Mouse (Mus musculus) kidney, postnatal 0 days (tissue): ENCODE measurements around the gene Pkd1. TPM values are rescaled to one million over a fixed set of nuclear protein-coding genes. Genes with fewer than 3 reads are reported as not detected.

Experiments
- ATAC-seq: fragments of 200-750 bp; cut with Nextera tagmentation; replicated peaks from 2 replicates; pipeline ENCODE4 v1.8.0; 2017; ENCODE audit warnings: low read depth, moderate number of reproducible peaks, moderate TSS enrichment, moderate library complexity; ENCODE audit not compliant: low FRiP score
- DNase-seq: peaks from one replicate; pipeline ENCODE4 v3.0.0-alpha.2; 2016; ENCODE audit warnings: low spot score
- H3K27ac ChIP-seq: fragments of 300-500 bp; sonication (generic); 2 replicates; pipeline ENCODE4 v1.5.1; 2014; ENCODE audit warnings: mild to moderate bottlenecking
- H3K27me3 ChIP-seq: fragments of 300-500 bp; sonication (generic); 2 replicates; pipeline ENCODE4 v1.6.1; 2014; ENCODE audit warnings: low read length, mixed read lengths; ENCODE audit not compliant: insufficient read depth
- H3K36me3 ChIP-seq: fragments of 300-500 bp; sonication (generic); 2 replicates; pipeline ENCODE4 v1.6.1; 2014; ENCODE audit warnings: low read length, mixed read lengths; ENCODE audit not compliant: insufficient read depth
- H3K4me1 ChIP-seq: fragments of 300-500 bp; sonication (generic); replicated peaks from 2 replicates; pipeline ENCODE4 v1.6.1; 2014; ENCODE audit warnings: antibody characterized with exemption, low read length, mixed read lengths; ENCODE audit not compliant: insufficient read depth
- H3K4me2 ChIP-seq: fragments of 300-500 bp; sonication (generic); 2 replicates; pipeline ENCODE4 v1.6.1; 2014; ENCODE audit warnings: mild to moderate bottlenecking, low read length, moderate library complexity, mixed read lengths
- H3K4me3 ChIP-seq: fragments of 300-500 bp; sonication (generic); replicated peaks from 2 replicates; pipeline ENCODE4 v1.5.1; 2014; ENCODE audit warnings: low read depth, low read length
- H3K9ac ChIP-seq: fragments of 300-500 bp; sonication (generic); 2 replicates; pipeline ENCODE4 v1.6.1; 2014; ENCODE audit warnings: low read depth, low read length
- H3K9me3 ChIP-seq: fragments of 300-500 bp; sonication (generic); replicated peaks from 2 replicates; pipeline ENCODE4 v1.6.1; 2016; ENCODE audit warnings: low read length, inconsistent platforms, mixed read lengths
- CTCF ChIP-seq: IDR thresholded peaks from 2 replicates; pipeline ENCODE4 v1.5.1; 2016; ENCODE audit warnings: antibody characterized with exemption, low read depth, mild to moderate bottlenecking, moderate library complexity
- WGBS: fragments of 180-500 bp; shearing (Covaris S2); extraction: QIAGEN DNeasy Blood & Tissue Kit; methylation state at CpG from one replicate; pipeline ENCODE4 v1.1.7; 2014; 5-methylcytosine and 5-hydroxymethylcytosine counted together
- polyA plus RNA-seq: library from polyadenylated mRNA; unstranded; fragments of >200 nt; fragmentation: Nextera tagmentation; extraction: Ambion mirVana; gene quantifications from 2 replicates; pipeline ENCODE4 v1.2.1, GENCODE M21; 2015

Pkd1 gene
- polyA plus RNA-seq, 1 experiment from 2014 or later = 17.7 TPM

- Histone ChIP-seq H3K4me3 (peak overlapping the region; percentile 64), H3K27me3 (no peaks in the 10 kb centered on the region), H3K9me3 (no peaks in the 10 kb centered on the region), H3K4me1 (0 out of 2 replicates have a peak, but pooled peaks cover 8% of the 10 kb centered on the region), H3K9ac (peak overlapping the region; percentile 89), H3K27ac (peak overlapping the region; percentile 96), H3K36me3 (no peaks in the 10 kb centered on the region), H3K4me2 (peak overlapping the region; percentile 71)
- ATAC-seq (peak; percentile 79), DNase-seq (peak; percentile 81)
- under 1% methylated on average over 44 of the region's 44 CpGs for WGBS
- TF ChIP-seq CTCF = peak; percentile 9; the same call in 1 of the 2 replicates
Observed at GRCm38 (mm10) chr17:24550416-24551049, 899 bp downstream of the Pkd1 start.

GRCm38 (mm10) chr17:24551050-24551444, 1.4 kb downstream of the Pkd1 start:
- peak overlapping the region; percentile 71 for H3K4me2 ChIP-seq
- no peaks in the 10 kb centered on the region for H3K27me3 ChIP-seq
- no peak for ATAC-seq
- no peaks in the 10 kb centered on the region for H3K9me3 ChIP-seq
- H3K36me3 ChIP-seq = no peaks in the 10 kb centered on the region
- no peak overlapping the region for H3K27ac ChIP-seq
- H3K4me3 ChIP-seq = peak overlapping the region; percentile 64
- H3K9ac ChIP-seq = peak overlapping the region; percentile 89
- no peak for DNase-seq
- TF ChIP-seq CTCF = no peak
- H3K4me1 ChIP-seq = 0 out of 2 replicates have a peak, but pooled peaks cover 8% of the 10 kb centered on the region
- 41% methylated on average over 3 of the region's 3 CpGs for WGBS

- H3K4me1 ChIP-seq = peaks cover 14% of the 10 kb centered on the region
- no peak for ATAC-seq
- H3K9me3 ChIP-seq = no peaks in the 10 kb centered on the region
- H3K27me3 ChIP-seq = no peaks in the 10 kb centered on the region
- H3K36me3 ChIP-seq = no peaks in the 10 kb centered on the region
- TF ChIP-seq CTCF = no peak
- WGBS = 67% methylated on average over 7 of the region's 7 CpGs
- H3K4me2 ChIP-seq = no peak overlapping the region
- H3K4me3 ChIP-seq = no peak overlapping the region
- DNase-seq = no peak
- H3K27ac ChIP-seq = peak overlapping the region; percentile 93; the same call in 1 of the 2 replicates
- no peak overlapping the region for H3K9ac ChIP-seq
Observed at GRCm38 (mm10) chr17:24557091-24557490, 7.5 kb downstream of the Pkd1 start.

GRCm38 (mm10) chr17:24558600-24559099, 9.0 kb downstream of the Pkd1 start:
- 42% methylated on average over 4 of the region's 4 CpGs for WGBS
- Histone ChIP-seq H3K27ac (peak overlapping the region; percentile 93), H3K27me3 (no peaks in the 10 kb centered on the region), H3K4me1 (peaks cover 12% of the 10 kb centered on the region), H3K36me3 (no peaks in the 10 kb centered on the region), H3K9ac (0 out of 2 replicates have a peak overlapping the region, but pooled peaks have one; percentile 1), H3K4me3 (no peak overlapping the region), H3K9me3 (no peaks in the 10 kb centered on the region), H3K4me2 (peak overlapping the region; percentile 19; the same call in 1 of the 2 replicates)
- no peak for TF ChIP-seq CTCF
- ATAC-seq (peak; percentile 45; the same call in 1 of the 2 replicates), DNase-seq (peak; percentile 82)

- H3K36me3 ChIP-seq = 0 out of 2 replicates have a peak, but pooled peaks cover 1% of the 10 kb centered on the region
- 60% methylated on average over 3 of the region's 3 CpGs for WGBS
- H3K4me2 ChIP-seq = peak overlapping the region; percentile 19; the same call in 1 of the 2 replicates
- H3K27ac ChIP-seq = peak overlapping the region; percentile 93
- 0 out of 2 replicates have a peak overlapping the region, but pooled peaks have one; percentile 1 for H3K9ac ChIP-seq
- H3K9me3 ChIP-seq = no peaks in the 10 kb centered on the region
- DNase-seq (peak; percentile 35), ATAC-seq (peak; percentile 50; the same call in 1 of the 2 replicates)
- no peaks in the 10 kb centered on the region for H3K27me3 ChIP-seq
- no peak overlapping the region for H3K4me3 ChIP-seq
- TF ChIP-seq CTCF = no peak
- peaks cover 12% of the 10 kb centered on the region for H3K4me1 ChIP-seq
Observed at GRCm38 (mm10) chr17:24559146-24559545, 9.5 kb downstream of the Pkd1 start.

GRCm38 (mm10) chr17:24560301-24561028, 10.8 kb downstream of the Pkd1 start:
- no peak for TF ChIP-seq CTCF
- ATAC-seq = no peak
- peaks cover 7% of the 10 kb centered on the region; the same call in 1 of the 2 replicates for H3K36me3 ChIP-seq
- no peak overlapping the region for H3K4me3 ChIP-seq
- no peaks in the 10 kb centered on the region for H3K9me3 ChIP-seq
- H3K27ac ChIP-seq = no peak overlapping the region; the same call in 1 of the 2 replicates
- no peak for DNase-seq
- no peaks in the 10 kb centered on the region for H3K27me3 ChIP-seq
- 91% methylated on average over 5 of the region's 5 CpGs for WGBS
- no peak overlapping the region for H3K4me2 ChIP-seq
- H3K9ac ChIP-seq = no peak overlapping the region
- peaks cover 12% of the 10 kb centered on the region for H3K4me1 ChIP-seq
